Mouse (Mus musculus) spleen, adult 2 months (tissue): Measurements from ENCODE around the gene Npas1.

Experiments used
- CTCF ChIP-seq: fragments of 200-500 bp; IDR thresholded peaks from 2 replicates; pipeline ENCODE4 v1.5.1; 2011; ENCODE audit warnings: mild to moderate bottlenecking, inconsistent platforms; ENCODE audit not compliant: insufficient read depth, insufficient read length, insufficient replicate concordance; ENCODE audit errors: extremely low read depth
- POLR2A ChIP-seq: fragments of 200-500 bp; IDR thresholded peaks from 2 replicates; pipeline ENCODE4 v1.6.1; 2011; ENCODE audit warnings: low read depth, low read length, inconsistent platforms

- TF ChIP-seq CTCF (no peak), POLR2A (no peak)
Observed at GRCm38 (mm10) chr7:16525448-16525847, 47.9 kb upstream of the Npas1 start.
